Mouse (Mus musculus) intestine, embryonic 14.5 days (tissue): ENCODE measurements around the gene Kcna10. TPM values are rescaled to one million over a fixed set of nuclear protein-coding genes. Genes with fewer than 3 reads are reported as not detected.

Source experiments
- ATAC-seq: fragments of 200-750 bp; cut with Nextera tagmentation; replicated peaks from 2 replicates; pipeline ENCODE4 v1.8.0; 2017; ENCODE audit warnings: low read depth, moderate number of reproducible peaks, moderate TSS enrichment, moderate library complexity; ENCODE audit not compliant: low FRiP score, low TSS enrichment
- DNase-seq: peaks from one replicate; pipeline ENCODE4 v3.0.0-alpha.2; 2018; ENCODE audit warnings: low spot score
- H3K27ac ChIP-seq: fragments of 300-500 bp; sonication (generic); 2 replicates; pipeline ENCODE4 v1.5.1; 2014; ENCODE audit warnings: low read depth, mild to moderate bottlenecking, control low read depth
- H3K27me3 ChIP-seq: fragments of 300-500 bp; sonication (generic); replicated peaks from 2 replicates; pipeline ENCODE4 v1.6.1; 2014; ENCODE audit warnings: low read length, control low read depth; ENCODE audit not compliant: control insufficient read depth, insufficient read depth
- H3K36me3 ChIP-seq: fragments of 300-500 bp; sonication (generic); 2 replicates; pipeline ENCODE4 v1.6.1; 2014; ENCODE audit warnings: low read length, control low read depth; ENCODE audit not compliant: control insufficient read depth, insufficient read depth
- H3K4me1 ChIP-seq: fragments of 300-500 bp; sonication (generic); replicated peaks from 2 replicates; pipeline ENCODE4 v1.6.1; 2014; ENCODE audit warnings: low read length, control low read depth, mixed read lengths; ENCODE audit not compliant: control insufficient read depth, insufficient read depth
- H3K4me2 ChIP-seq: fragments of 300-500 bp; sonication (generic); 2 replicates; pipeline ENCODE4 v1.6.1; 2014; ENCODE audit warnings: low read length
- H3K4me3 ChIP-seq: fragments of 300-500 bp; sonication (generic); 2 replicates; pipeline ENCODE4 v1.5.1; 2014; ENCODE audit warnings: low read depth, low read length, control low read depth, mixed read lengths
- H3K9ac ChIP-seq: fragments of 300-500 bp; sonication (generic); 2 replicates; pipeline ENCODE4 v1.6.1; 2014; ENCODE audit warnings: mild to moderate bottlenecking, low read length
- H3K9me3 ChIP-seq: fragments of 300-500 bp; sonication (generic); 2 replicates; pipeline ENCODE4 v1.6.1; 2016; ENCODE audit warnings: low read length, control low read depth; ENCODE audit not compliant: control insufficient read depth
- WGBS: fragments of 180-500 bp; shearing (Covaris S2); extraction: QIAGEN DNeasy Blood & Tissue Kit; methylation state at CpG from one replicate; pipeline ENCODE4 v1.1.7; 2014; 5-methylcytosine and 5-hydroxymethylcytosine counted together
- polyA plus RNA-seq: library from polyadenylated mRNA; unstranded; fragments of >200 nt; fragmentation: Nextera tagmentation; extraction: Ambion mirVana; gene quantifications from 2 replicates; pipeline ENCODE4 v1.2.1, GENCODE M21; 2014

Kcna10 gene
- polyA plus RNA-seq, 1 experiment from 2014 or later, result not detected

GRCm38 (mm10) chr3:107225820-107226219, 43.0 kb downstream of the Kcna10 start:
- H3K27ac ChIP-seq, result no peak overlapping the region
- no peak overlapping the region for H3K4me2 ChIP-seq
- no peak for ATAC-seq
- H3K9ac ChIP-seq, result no peak overlapping the region
- H3K4me3 ChIP-seq, result no peak overlapping the region
- H3K9me3 ChIP-seq, result peaks cover 5% of the 10 kb centered on the region; the same call in 1 of the 2 replicates
- DNase-seq, result no peak
- no peaks in the 10 kb centered on the region for H3K36me3 ChIP-seq
- WGBS, result 89% methylated on average over 5 of the region's 5 CpGs
- no peaks in the 10 kb centered on the region for H3K27me3 ChIP-seq
- peaks cover 7% of the 10 kb centered on the region for H3K4me1 ChIP-seq

- H3K27me3 ChIP-seq, result no peaks in the 10 kb centered on the region
- H3K4me1 ChIP-seq, result peaks cover 7% of the 10 kb centered on the region
- peaks cover 5% of the 10 kb centered on the region; the same call in 1 of the 2 replicates for H3K9me3 ChIP-seq
- no peak overlapping the region for H3K4me2 ChIP-seq
- ATAC-seq (no peak), DNase-seq (no peak)
- no peak overlapping the region for H3K4me3 ChIP-seq
- 66% methylated on average over 5 of the region's 5 CpGs for WGBS
- no peak overlapping the region for H3K27ac ChIP-seq
- H3K36me3 ChIP-seq, result no peaks in the 10 kb centered on the region
- no peak overlapping the region for H3K9ac ChIP-seq
These were observed 46.4 kb downstream of the Kcna10 start for GRCm38 (mm10) chr3:107229221-107229620.

GRCm38 (mm10) chr3:107229822-107230221, 47.0 kb downstream of the Kcna10 start:
- H3K4me1 ChIP-seq, result peaks cover 7% of the 10 kb centered on the region
- no peak overlapping the region for H3K4me3 ChIP-seq
- no peak overlapping the region for H3K4me2 ChIP-seq
- no peak overlapping the region for H3K9ac ChIP-seq
- H3K27me3 ChIP-seq, result no peaks in the 10 kb centered on the region
- H3K36me3 ChIP-seq, result no peaks in the 10 kb centered on the region
- no peak overlapping the region for H3K27ac ChIP-seq
- ATAC-seq, result peak; percentile 87
- no peaks in the 10 kb centered on the region for H3K9me3 ChIP-seq
- 41% methylated on average over 5 of the region's 5 CpGs for WGBS
- peak; percentile 64 for DNase-seq

GRCm38 (mm10) chr3:107230527-107230926, 47.7 kb downstream of the Kcna10 start, which contains the start of gene A630076J17Rik:
Gene A630076J17Rik (plus strand): TSS chr3:107230614.
- DNase-seq, result no peak
- Histone ChIP-seq H3K9me3 (no peaks in the 10 kb centered on the region), H3K4me3 (no peak within 1 kb of the TSS), H3K27ac (no peak within 1 kb of the TSS), H3K9ac (no peak within 1 kb of the TSS), H3K4me1 (peaks cover 7% of the 10 kb centered on the region), H3K36me3 (no peaks in the 10 kb centered on the region), H3K4me2 (no peak within 1 kb of the TSS), H3K27me3 (no peaks in the 10 kb centered on the region)
- peak; percentile 71 for ATAC-seq
- WGBS, result 21% methylated on average over 1 of the region's 1 CpGs

- H3K27me3 ChIP-seq, result no peaks in the 10 kb centered on the region
- H3K4me3 ChIP-seq, result no peak overlapping the region
- no peaks in the 10 kb centered on the region for H3K36me3 ChIP-seq
- H3K4me1 ChIP-seq, result peaks cover 7% of the 10 kb centered on the region
- ATAC-seq (no peak), DNase-seq (no peak)
- H3K9me3 ChIP-seq, result no peaks in the 10 kb centered on the region
- no peak overlapping the region for H3K27ac ChIP-seq
- no peak overlapping the region for H3K9ac ChIP-seq
- WGBS, result 66% methylated on average over 4 of the region's 4 CpGs
- no peak overlapping the region for H3K4me2 ChIP-seq
These were observed 48.3 kb downstream of the Kcna10 start for GRCm38 (mm10) chr3:107231202-107231601.

GRCm38 (mm10) chr3:107233351-107233813, 50.5 kb downstream of the Kcna10 start:
- H3K27me3 ChIP-seq, result no peaks in the 10 kb centered on the region
- H3K4me1 ChIP-seq, result peaks cover 7% of the 10 kb centered on the region
- 8% methylated on average over 11 of the region's 11 CpGs for WGBS
- H3K4me2 ChIP-seq, result no peak overlapping the region
- no peaks in the 10 kb centered on the region for H3K36me3 ChIP-seq
- no peaks in the 10 kb centered on the region for H3K9me3 ChIP-seq
- no peak overlapping the region for H3K27ac ChIP-seq
- ATAC-seq, result 0 out of 2 replicates have a peak, but pooled peaks have one; percentile 25
- peak; percentile 94 for DNase-seq
- no peak overlapping the region for H3K4me3 ChIP-seq
- no peak overlapping the region for H3K9ac ChIP-seq

GRCm38 (mm10) chr3:107233945-107234344, 51.1 kb downstream of the Kcna10 start:
- ATAC-seq, result no peak
- DNase-seq, result no peak

GRCm38 (mm10) chr3:107238051-107238450, 55.2 kb downstream of the Kcna10 start:
- no peak overlapping the region for H3K27ac ChIP-seq
- DNase-seq (no peak), ATAC-seq (no peak)
- no peak overlapping the region for H3K9ac ChIP-seq
- H3K4me2 ChIP-seq, result no peak overlapping the region
- no peaks in the 10 kb centered on the region for H3K36me3 ChIP-seq
- no peaks in the 10 kb centered on the region for H3K27me3 ChIP-seq
- no peaks in the 10 kb centered on the region for H3K4me1 ChIP-seq
- 43% methylated on average over 2 of the region's 2 CpGs for WGBS
- H3K9me3 ChIP-seq, result no peaks in the 10 kb centered on the region
- H3K4me3 ChIP-seq, result no peak overlapping the region

More at GRCm38 (mm10) chr3:107233945-107234344, 51.1 kb downstream of the Kcna10 start:
- Histone ChIP-seq H3K9ac (no peak overlapping the region), H3K27ac (no peak overlapping the region), H3K4me1 (peaks cover 7% of the 10 kb centered on the region), H3K9me3 (no peaks in the 10 kb centered on the region), H3K4me2 (no peak overlapping the region), H3K36me3 (no peaks in the 10 kb centered on the region), H3K27me3 (no peaks in the 10 kb centered on the region), H3K4me3 (no peak overlapping the region)
- 35% methylated on average over 2 of the region's 2 CpGs for WGBS

GRCm38 (mm10) chr3:107238471-107238980, 55.7 kb downstream of the Kcna10 start:
- ATAC-seq (no peak), DNase-seq (no peak)
- Histone ChIP-seq H3K4me1 (no peaks in the 10 kb centered on the region), H3K9ac (no peak overlapping the region), H3K9me3 (no peaks in the 10 kb centered on the region), H3K36me3 (no peaks in the 10 kb centered on the region), H3K27ac (no peak overlapping the region), H3K4me2 (no peak overlapping the region), H3K27me3 (no peaks in the 10 kb centered on the region), H3K4me3 (no peak overlapping the region)
- WGBS, result 78% methylated on average over 8 of the region's 8 CpGs
